Mouse (Mus musculus): Measurements from ENCODE around the gene Gm21988.

DNA sequence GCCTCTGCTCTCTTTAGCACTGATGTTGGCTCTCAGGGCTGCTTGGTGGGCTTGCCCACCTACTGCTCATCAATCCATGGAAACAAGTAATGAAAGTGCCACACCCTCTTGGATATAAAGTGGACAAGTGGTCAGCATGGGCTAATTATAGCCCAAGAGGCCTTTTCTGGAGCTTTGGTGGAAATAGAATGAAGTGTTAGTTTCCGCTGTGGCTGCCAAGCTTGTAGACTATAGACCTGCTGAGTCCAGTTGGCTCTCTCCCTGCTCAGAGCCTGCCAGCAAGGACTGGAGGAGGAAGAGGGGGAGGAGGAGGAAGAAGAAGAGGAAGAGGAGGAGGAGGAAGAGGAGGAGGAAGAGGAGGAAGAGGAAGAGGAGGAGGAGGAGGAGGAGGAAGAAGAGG, 26.8 kb upstream of the Gm21988 start:
- no peak for TF ChIP-seq HCFC1 (IDR thresholded peaks at IDR 0.05; ENCODE audit: borderline replicate concordance, insufficient read depth, low read length)
- no peak for TF ChIP-seq ZNF384 (IDR thresholded peaks at IDR 0.05; ENCODE audit: low read depth, low read length)
- no peak for TF ChIP-seq ZC3H11A (IDR thresholded peaks at IDR 0.05; ENCODE audit: borderline replicate concordance, low read depth, low read length)
- no peak for TF ChIP-seq MAFK (IDR thresholded peaks at IDR 0.05; ENCODE audit: insufficient read depth, low read depth, low read length)
